Mouse (Mus musculus) kidney, embryonic 14.5 days (tissue): Measurements from ENCODE around the gene Ptprk. TPM values are rescaled to one million over a fixed set of nuclear protein-coding genes. Genes with fewer than 3 reads are reported as not detected.

ENCODE experiments used
- ATAC-seq: fragments of 200-750 bp; cut with Nextera tagmentation; 2 replicates; pipeline ENCODE4 v1.8.0; 2017; ENCODE audit warnings: moderate number of reproducible peaks, mild to moderate bottlenecking, moderate TSS enrichment, moderate library complexity; ENCODE audit not compliant: low FRiP score, low TSS enrichment
- H3K27ac ChIP-seq: fragments of 300-500 bp; sonication (generic); 2 replicates; pipeline ENCODE4 v1.5.1; 2014; ENCODE audit warnings: low read depth, mild to moderate bottlenecking, low read length, moderate library complexity, mixed read lengths
- H3K27me3 ChIP-seq: fragments of 300-500 bp; sonication (generic); 2 replicates; pipeline ENCODE4 v1.6.1; 2014; ENCODE audit warnings: mild to moderate bottlenecking, low read length; ENCODE audit not compliant: control insufficient read depth, insufficient read depth
- H3K36me3 ChIP-seq: fragments of 300-500 bp; sonication (generic); 2 replicates; pipeline ENCODE4 v1.6.1; 2014; ENCODE audit warnings: low read length, mixed read lengths; ENCODE audit not compliant: control insufficient read depth, insufficient read depth
- H3K4me1 ChIP-seq: fragments of 300-500 bp; sonication (generic); 2 replicates; pipeline ENCODE4 v1.6.1; 2014; ENCODE audit warnings: low read length, mixed read lengths; ENCODE audit not compliant: control insufficient read depth, insufficient read depth
- H3K4me2 ChIP-seq: fragments of 300-500 bp; sonication (generic); replicated peaks from 2 replicates; pipeline ENCODE4 v1.6.1; 2014; ENCODE audit warnings: low read depth, mild to moderate bottlenecking, low read length
- H3K4me3 ChIP-seq: fragments of 300-500 bp; sonication (generic); 2 replicates; pipeline ENCODE4 v1.5.1; 2014; ENCODE audit warnings: mild to moderate bottlenecking, low read length
- H3K9ac ChIP-seq: fragments of 300-500 bp; sonication (generic); 2 replicates; pipeline ENCODE4 v1.6.1; 2014; ENCODE audit warnings: low read depth, mild to moderate bottlenecking, low read length, moderate library complexity
- H3K9me3 ChIP-seq: fragments of 300-500 bp; sonication (generic); 2 replicates; pipeline ENCODE4 v1.6.1; 2016; ENCODE audit warnings: low read length; ENCODE audit not compliant: control insufficient read depth
- WGBS: fragments of 180-500 bp; shearing (Covaris S2); extraction: QIAGEN DNeasy Blood & Tissue Kit; methylation state at CpG from one replicate; pipeline ENCODE4 v1.1.7; 2014; 5-methylcytosine and 5-hydroxymethylcytosine counted together
- polyA plus RNA-seq: library from polyadenylated mRNA; unstranded; fragments of >200 nt; fragmentation: Nextera tagmentation; extraction: Ambion mirVana; gene quantifications from 2 replicates; pipeline ENCODE4 v1.2.1, GENCODE M21; 2014

Ptprk gene
- 34.2 and 42.7 TPM in 2 replicates for polyA plus RNA-seq

- peak within 1 kb of the TSS; percentile 79 for H3K4me3 ChIP-seq
- under 1% methylated on average over 74 of the region's 77 CpGs for WGBS
- ATAC-seq, result peak; percentile 98
Measured at GRCm38 (mm10) chr10:28074653-28075451, at the start of gene Ptprk. Gene Ptprk, plus strand, starts transcription at chr10:28074820.

GRCm38 (mm10) chr10:28027791-28028190 lies 46.8 kb upstream of the Ptprk start:
- ATAC-seq, result no peak
- Histone ChIP-seq H3K4me3 (no peak overlapping the region), H3K9ac (no peak overlapping the region), H3K27ac (no peak overlapping the region), H3K27me3 (no peaks in the 10 kb centered on the region), H3K9me3 (no peaks in the 10 kb centered on the region), H3K4me1 (no peaks in the 10 kb centered on the region), H3K4me2 (no peak overlapping the region), H3K36me3 (no peaks in the 10 kb centered on the region)
- WGBS, result 79% methylated on average over 2 of the region's 2 CpGs

More at GRCm38 (mm10) chr10:28074653-28075451, at the start of gene Ptprk:
- Histone ChIP-seq H3K9me3 (no peaks in the 10 kb centered on the region), H3K36me3 (no peaks in the 10 kb centered on the region), H3K9ac (peak within 1 kb of the TSS; percentile 90), H3K27me3 (no peaks in the 10 kb centered on the region), H3K27ac (peak within 1 kb of the TSS; percentile 94), H3K4me2 (peak within 1 kb of the TSS; percentile 79), H3K4me1 (peaks cover 7% of the 10 kb centered on the region; the same call in 1 of the 2 replicates)

DNA sequence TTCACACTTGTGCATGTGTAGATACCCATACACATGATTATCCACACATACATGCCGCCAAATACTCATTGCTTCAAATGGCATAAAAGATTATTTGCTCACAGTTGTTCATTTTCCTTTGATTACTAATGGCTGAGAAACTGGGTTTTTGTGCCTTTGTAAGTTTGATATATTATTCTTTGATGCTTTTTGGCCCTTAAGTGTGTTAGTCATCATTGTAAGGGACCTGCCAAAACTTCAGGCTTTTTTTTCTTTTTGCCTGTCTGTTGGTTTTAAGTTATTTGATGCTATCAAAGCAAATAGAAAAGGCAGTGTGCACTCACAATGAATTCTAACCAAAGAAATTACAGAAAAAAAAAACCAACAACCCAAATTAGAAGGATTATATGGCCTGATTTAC lies 38.2 kb upstream of the Ptprk start:
- ATAC-seq, result no peak
- 97% methylated on average over 1 of the region's 1 CpGs for WGBS
- Histone ChIP-seq H3K9ac (no peak overlapping the region), H3K4me2 (no peak overlapping the region), H3K27ac (no peak overlapping the region), H3K4me3 (no peak overlapping the region), H3K27me3 (no peaks in the 10 kb centered on the region), H3K4me1 (no peaks in the 10 kb centered on the region), H3K36me3 (no peaks in the 10 kb centered on the region), H3K9me3 (no peaks in the 10 kb centered on the region)

DNA sequence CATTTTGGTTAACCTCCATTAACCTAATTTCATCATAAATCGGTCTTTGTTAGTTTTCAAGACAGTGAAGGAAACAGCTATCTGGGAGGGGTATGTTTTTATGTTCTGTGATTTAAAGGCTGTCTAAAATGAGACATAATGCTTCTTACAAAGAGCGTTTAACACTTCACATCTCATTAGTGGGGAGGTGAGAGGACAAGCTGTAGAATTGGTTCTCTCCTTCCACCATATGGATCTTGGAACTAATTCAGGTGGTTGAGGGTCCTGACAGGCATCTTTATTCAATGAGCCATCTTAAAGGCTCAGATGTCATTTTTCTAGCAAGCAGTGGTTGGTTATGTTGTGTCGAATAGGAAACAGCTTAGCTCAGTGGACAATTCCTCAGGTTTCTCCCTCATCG lies 19.9 kb upstream of the Ptprk start:
- no peaks in the 10 kb centered on the region for H3K9me3 ChIP-seq
- WGBS, result 38% methylated on average over 4 of the region's 4 CpGs
- no peak overlapping the region for H3K4me3 ChIP-seq

DNA sequence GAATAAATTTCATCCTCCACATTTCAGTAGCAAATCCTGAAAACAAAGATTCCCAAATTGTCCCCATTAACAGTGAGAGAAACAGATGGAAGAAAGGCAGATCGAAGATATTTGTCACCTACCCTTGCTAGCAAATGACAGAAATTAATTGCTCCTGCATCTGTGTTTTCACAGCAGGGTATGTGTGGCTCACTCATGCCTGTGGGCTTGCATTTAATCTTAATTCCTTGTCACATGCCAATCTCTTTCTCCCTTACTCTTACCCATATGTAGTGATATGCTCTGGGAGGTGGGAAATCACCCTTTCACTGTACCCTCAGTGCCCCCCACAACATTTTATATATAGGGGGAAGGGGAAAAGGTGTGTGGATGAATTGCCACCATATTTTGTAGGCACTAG lies 15.4 kb upstream of the Ptprk start:
- Histone ChIP-seq H3K36me3 (no peaks in the 10 kb centered on the region), H3K27me3 (no peaks in the 10 kb centered on the region), H3K27ac (no peak overlapping the region), H3K9me3 (no peaks in the 10 kb centered on the region; the same call in 1 of the 2 replicates), H3K4me3 (no peak overlapping the region), H3K4me2 (no peak overlapping the region), H3K4me1 (no peaks in the 10 kb centered on the region), H3K9ac (no peak overlapping the region)
- 64% methylated on average over 1 of the region's 1 CpGs for WGBS
- no peak for ATAC-seq

More for the DNA sequence above, 19.9 kb upstream of the Ptprk start:
- H3K4me1 ChIP-seq, result no peaks in the 10 kb centered on the region
- no peak overlapping the region for H3K27ac ChIP-seq
- H3K4me2 ChIP-seq, result no peak overlapping the region
- no peaks in the 10 kb centered on the region for H3K27me3 ChIP-seq
- no peak for ATAC-seq
- no peaks in the 10 kb centered on the region for H3K36me3 ChIP-seq
- no peak overlapping the region for H3K9ac ChIP-seq

- Histone ChIP-seq H3K27me3 (no peaks in the 10 kb centered on the region), H3K4me1 (no peaks in the 10 kb centered on the region), H3K27ac (no peak overlapping the region), H3K9ac (no peak overlapping the region), H3K9me3 (no peaks in the 10 kb centered on the region), H3K36me3 (no peaks in the 10 kb centered on the region), H3K4me2 (no peak overlapping the region), H3K4me3 (no peak overlapping the region)
- ATAC-seq, result no peak
- 88% methylated on average over 5 of the region's 5 CpGs for WGBS
Measured at GRCm38 (mm10) chr10:28067997-28068396, 6.6 kb upstream of the Ptprk start.

DNA sequence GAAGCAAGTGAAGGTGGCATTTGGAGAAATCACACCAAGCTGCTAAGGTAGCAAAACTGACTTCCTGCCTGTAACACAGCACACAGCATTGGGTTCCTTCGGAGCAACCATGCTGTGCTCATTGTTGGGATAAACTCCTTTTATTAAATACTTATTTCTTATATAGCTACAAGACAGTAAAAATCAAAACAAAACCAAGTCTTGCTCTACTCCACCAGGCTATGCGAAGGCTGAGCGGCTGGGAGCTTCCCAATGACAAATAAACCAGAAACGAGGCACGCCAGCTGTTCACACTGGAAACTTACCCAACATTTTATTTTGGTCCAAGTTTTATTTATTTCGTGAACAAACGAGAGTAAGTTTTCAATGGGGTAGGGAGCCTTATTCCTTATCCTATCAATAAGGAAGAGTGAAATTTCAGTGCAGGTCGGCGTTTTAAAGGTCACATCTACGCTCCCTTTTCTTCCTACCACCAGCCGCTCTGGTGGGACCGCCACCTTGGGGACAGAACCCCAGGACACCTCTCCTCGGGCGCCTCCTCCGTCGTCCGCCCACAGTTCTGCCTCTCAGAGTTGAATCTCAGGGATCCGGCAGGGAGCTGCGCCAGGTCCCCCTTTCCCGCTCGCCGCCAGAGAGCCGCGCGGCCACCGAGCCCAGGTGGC lies 498 bp upstream of the Ptprk start:
- WGBS, result under 1% methylated on average over 26 of the region's 26 CpGs

DNA sequence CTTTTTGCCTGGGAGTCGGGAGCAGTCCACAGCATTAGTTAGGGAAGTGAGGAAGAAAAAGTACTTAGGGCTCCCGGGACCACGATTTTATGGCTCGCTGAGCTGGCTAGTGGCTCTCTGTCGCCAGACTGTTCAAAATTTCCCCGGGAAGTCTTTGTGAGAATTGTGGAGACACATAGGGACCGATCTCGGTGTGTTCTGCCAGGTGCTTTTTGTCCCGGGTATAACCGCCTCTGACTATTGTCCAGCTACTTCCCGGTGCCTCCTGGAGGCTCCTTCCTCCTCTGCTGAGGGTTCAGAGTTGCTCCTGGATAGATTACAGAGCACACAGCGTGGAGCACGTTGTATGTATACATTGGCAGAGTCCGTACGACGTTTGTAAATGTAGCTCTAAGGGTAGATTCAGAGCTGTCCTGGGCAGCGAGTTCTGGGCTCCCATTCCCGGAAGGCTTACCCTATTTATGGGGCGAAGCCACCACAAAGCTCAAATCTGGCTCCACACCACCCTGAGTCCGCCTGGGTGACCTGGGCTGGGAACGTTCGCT lies 943 bp downstream of the Ptprk start:
- Histone ChIP-seq H3K4me2 (peak overlapping the region; percentile 79), H3K27me3 (no peaks in the 10 kb centered on the region), H3K4me3 (peak overlapping the region; percentile 79), H3K27ac (peak overlapping the region; percentile 94), H3K9ac (peak overlapping the region; percentile 90), H3K9me3 (no peaks in the 10 kb centered on the region), H3K4me1 (peaks cover 7% of the 10 kb centered on the region; the same call in 1 of the 2 replicates), H3K36me3 (no peaks in the 10 kb centered on the region)
- ATAC-seq, result peak; percentile 14; the same call in 1 of the 2 replicates
- WGBS, result under 1% methylated on average over 22 of the region's 22 CpGs

More for the DNA sequence above, 498 bp upstream of the Ptprk start:
- Histone ChIP-seq H3K4me2 (peak overlapping the region; percentile 79), H3K4me3 (peak overlapping the region; percentile 79), H3K9ac (peak overlapping the region; percentile 90), H3K9me3 (no peaks in the 10 kb centered on the region), H3K27ac (peak overlapping the region; percentile 94), H3K36me3 (no peaks in the 10 kb centered on the region), H3K4me1 (peaks cover 7% of the 10 kb centered on the region; the same call in 1 of the 2 replicates), H3K27me3 (no peaks in the 10 kb centered on the region)
- peak; percentile 4; the same call in 1 of the 2 replicates for ATAC-seq
